Mouse (Mus musculus): ENCODE measurements at regions not wholly inside any gene's neighbourhood (a gene's known extent, or its start where the extent isn't known, plus 50 kb on each side); places are given as distances from the start of the nearest gene placed in this dataset.

DNA sequence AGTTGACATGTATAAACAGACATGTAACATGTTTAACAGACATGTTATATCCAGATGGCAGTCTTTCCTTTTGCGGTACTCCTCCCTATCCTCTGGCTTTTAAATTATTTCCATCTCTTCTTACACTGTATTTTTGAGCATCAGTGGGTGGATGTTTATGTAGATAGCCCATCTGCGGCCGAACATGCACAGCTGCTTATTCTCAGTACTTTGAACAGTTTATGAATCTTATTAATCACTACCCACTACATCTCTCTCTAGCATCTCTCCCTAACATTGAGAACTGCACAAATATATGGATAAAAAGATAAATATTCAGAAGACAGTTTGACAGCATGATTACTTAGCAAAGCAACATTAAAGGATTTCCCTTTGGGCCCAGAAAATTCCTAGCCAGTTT, 212.8 kb upstream of the Dnajc24 start:
- TF ChIP-seq CTCF (IDR thresholded peaks at IDR 0.05; ENCODE audit: low read depth), result no peak
- no peak for TF ChIP-seq EP300 (IDR thresholded peaks at IDR 0.05; ENCODE audit: low read depth)

All from liver, postnatal 0 days (tissue).